Mouse (Mus musculus): Measurements from ENCODE around the gene Cct5. TPM values are rescaled to one million over a fixed set of nuclear protein-coding genes. Genes with fewer than 3 reads are reported as not detected.
"Not testable (repeated sequence)": the region's sequence is repeated elsewhere in the genome, so short reads cannot be mapped to it uniquely, and the experiment has no call there.

Cct5 gene
- total RNA-seq, 2 experiments from 2014 or later: 233 to 257 TPM

- peak in 1 of 2 experiments; percentile 40 for DNase-seq (ENCODE audit: extremely low spot score in 1 of 2, low spot score in 1 of 2)
These were observed 822 bp upstream of the Cct5 start for GRCm38 (mm10) chr15:31602426-31602825.

- DNase-seq (ENCODE audit: extremely low spot score in 1 of 2, low spot score in 1 of 2): no peak
These were observed 342 bp downstream of the Cct5 start for GRCm38 (mm10) chr15:31601279-31601645.

- DNase-seq (ENCODE audit: extremely low spot score in 1 of 2, low spot score in 1 of 2): no peak
These were observed 1.8 kb downstream of the Cct5 start for GRCm38 (mm10) chr15:31599834-31600233.

- no peak for DNase-seq (ENCODE audit: extremely low spot score in 1 of 2, low spot score in 1 of 2)
These were observed 6.0 kb downstream of the Cct5 start for GRCm38 (mm10) chr15:31595651-31596050.

GRCm38 (mm10) chr15:31594260-31594659, 7.3 kb downstream of the Cct5 start:
- DNase-seq (ENCODE audit: extremely low spot score in 1 of 2, low spot score in 1 of 2): no peak

GRCm38 (mm10) chr15:31592531-31592930, 9.1 kb downstream of the Cct5 start:
- no peak for DNase-seq (ENCODE audit: extremely low spot score in 1 of 2, low spot score in 1 of 2)

- DNase-seq (ENCODE audit: extremely low spot score in 1 of 2, low spot score in 1 of 2): no peak
These were observed 11.4 kb downstream of the Cct5 start for GRCm38 (mm10) chr15:31590176-31590575.

- DNase-seq (ENCODE audit: extremely low spot score in 1 of 2, low spot score in 1 of 2): no peak
These were observed 12.5 kb downstream of the Cct5 start for GRCm38 (mm10) chr15:31588989-31589640.

- DNase-seq (ENCODE audit: extremely low spot score in 1 of 2, low spot score in 1 of 2): no peak
These were observed 13.8 kb downstream of the Cct5 start for GRCm38 (mm10) chr15:31587789-31588188.

- peak; percentile 83 to 97 for DNase-seq (ENCODE audit: extremely low spot score in 1 of 2, low spot score in 1 of 2)
These were observed 15.1 kb downstream of the Cct5 start for GRCm38 (mm10) chr15:31586519-31586918.

- DNase-seq (ENCODE audit: extremely low spot score in 1 of 2, low spot score in 1 of 2): no peak
These were observed 15.5 kb downstream of the Cct5 start for GRCm38 (mm10) chr15:31586088-31586487.

GRCm38 (mm10) chr15:31585238-31585637, 16.4 kb downstream of the Cct5 start:
- no peak for DNase-seq (ENCODE audit: extremely low spot score in 1 of 2, low spot score in 1 of 2)

GRCm38 (mm10) chr15:31583304-31584085, 18.1 kb downstream of the Cct5 start:
- no peak for DNase-seq (ENCODE audit: extremely low spot score in 1 of 2, low spot score in 1 of 2)

- DNase-seq (ENCODE audit: extremely low spot score in 1 of 2, low spot score in 1 of 2): not testable (repeated sequence)
These were observed 20.5 kb downstream of the Cct5 start for GRCm38 (mm10) chr15:31581086-31581485.

- no peak for DNase-seq (ENCODE audit: extremely low spot score in 1 of 2, low spot score in 1 of 2)
These were observed 25.5 kb downstream of the Cct5 start for GRCm38 (mm10) chr15:31576076-31576475.

GRCm38 (mm10) chr15:31573692-31574091, 27.9 kb downstream of the Cct5 start:
- no peak for DNase-seq (ENCODE audit: extremely low spot score in 1 of 2, low spot score in 1 of 2)

- DNase-seq (ENCODE audit: extremely low spot score in 1 of 2, low spot score in 1 of 2): no peak
These were observed 28.3 kb downstream of the Cct5 start for GRCm38 (mm10) chr15:31573287-31573686.

- peak in 1 of 2 experiments; percentile 22 for DNase-seq (ENCODE audit: extremely low spot score in 1 of 2, low spot score in 1 of 2)
These were observed 29.5 kb downstream of the Cct5 start for GRCm38 (mm10) chr15:31571906-31572722.

- no peak for DNase-seq (ENCODE audit: extremely low spot score in 1 of 2, low spot score in 1 of 2)
These were observed 30.6 kb downstream of the Cct5 start for GRCm38 (mm10) chr15:31570959-31571358.

- no peak for DNase-seq (ENCODE audit: extremely low spot score in 1 of 2, low spot score in 1 of 2)
These were observed 32.1 kb downstream of the Cct5 start for GRCm38 (mm10) chr15:31569325-31570022.
